Mouse (Mus musculus) heart, adult 2 months (tissue): ENCODE data around the gene Gm10840.

Experiments
- CTCF ChIP-seq: fragments of 200-600 bp; IDR thresholded peaks from 2 replicates; pipeline ENCODE4 v1.8.1; 2022; ENCODE audit warnings: antibody characterized with exemption, mild to moderate bottlenecking, moderate library complexity
- EP300 ChIP-seq: fragments of 200-500 bp; IDR thresholded peaks from 2 replicates; pipeline ENCODE4 v1.6.1; 2011; ENCODE audit warnings: low read depth, low read length, control low read depth; ENCODE audit not compliant: insufficient read depth

DNA sequence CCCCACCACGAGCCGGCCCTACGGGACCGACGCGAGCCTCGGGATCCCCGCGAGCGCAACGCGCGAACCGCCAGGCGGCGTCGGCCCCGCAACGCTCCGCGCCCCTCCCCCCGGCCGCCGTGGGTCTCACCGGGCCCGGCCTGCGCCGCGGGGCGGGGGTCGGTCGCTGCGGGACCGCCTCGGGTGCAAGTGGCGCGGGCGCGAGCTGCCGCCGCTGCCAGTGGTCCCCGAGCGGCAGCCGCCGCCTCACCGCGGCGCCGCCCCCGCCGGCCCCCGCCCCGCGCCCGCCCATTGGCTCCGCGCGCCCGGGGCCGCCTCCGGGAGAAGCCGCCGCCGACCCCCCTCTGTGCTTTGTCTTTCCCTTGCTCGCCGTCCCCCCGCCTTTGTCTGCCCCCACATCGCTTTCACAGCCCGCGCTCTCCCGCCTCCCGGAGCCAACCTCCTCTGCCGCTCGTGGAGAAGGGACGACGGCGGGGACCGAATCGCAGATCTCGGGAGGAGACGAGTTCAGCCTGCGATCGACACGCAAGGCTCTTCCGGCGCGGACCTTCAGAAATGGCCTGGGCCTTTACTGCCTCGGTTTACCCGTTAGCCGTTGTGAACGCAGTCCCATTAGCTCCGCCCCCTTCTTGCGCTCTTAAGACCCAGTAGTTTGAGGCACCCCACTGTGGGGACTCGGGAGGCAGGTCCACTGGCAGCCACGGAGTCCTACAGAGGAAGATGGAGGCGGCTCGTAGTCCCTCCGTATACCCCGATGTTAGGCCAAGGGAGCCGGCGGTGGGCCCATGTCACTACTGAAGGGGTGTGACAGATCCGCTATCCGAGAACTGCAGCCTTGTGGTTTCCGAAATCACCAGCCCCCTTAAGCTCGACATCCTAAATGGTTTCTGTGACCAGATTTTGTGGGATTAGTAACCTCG, 469 bp upstream of the Gm10840 start:
- TF ChIP-seq EP300 (no peak), CTCF (peak; percentile 49)
